Comparison of ENCODE assay signal across 7 mouse cellular contexts in the genomic region with DNA sequence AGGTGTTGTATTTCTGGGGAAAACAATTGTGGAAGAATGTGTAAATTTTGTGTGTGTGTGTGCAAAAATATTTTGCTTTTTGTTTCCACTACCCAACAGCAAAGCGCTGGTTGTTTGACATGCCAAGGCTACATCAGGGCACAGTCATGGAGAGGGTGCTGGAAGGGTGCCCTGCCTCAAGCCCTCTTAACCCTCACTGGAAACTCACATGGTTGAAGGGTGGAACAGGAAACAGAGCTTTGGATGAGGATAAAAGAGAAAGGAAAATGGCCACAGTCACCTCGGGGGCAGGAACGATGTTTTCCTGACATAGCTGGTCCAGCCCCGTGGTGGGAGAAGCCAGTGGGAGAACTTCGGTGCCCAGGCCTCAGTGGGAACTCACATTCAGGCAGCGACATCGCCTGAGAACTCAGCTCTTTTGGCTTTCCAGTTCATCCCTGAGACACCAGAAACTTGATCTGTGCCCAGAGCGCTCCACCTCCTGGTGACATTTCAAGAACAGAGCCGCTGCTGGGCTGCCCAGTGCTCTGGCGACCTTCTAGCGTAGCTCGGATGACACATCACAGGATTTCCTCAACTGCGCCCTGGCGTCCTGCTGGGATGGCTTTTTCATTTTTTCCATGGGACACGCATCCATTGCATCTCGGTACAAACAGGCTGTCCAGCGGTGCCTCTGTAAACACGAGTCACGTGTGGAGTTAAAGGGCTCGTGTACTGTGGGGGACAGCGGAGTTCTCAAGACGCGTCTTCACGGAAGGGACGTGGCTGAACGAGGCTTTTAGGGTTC. TPM values are rescaled to one million over a fixed set of nuclear protein-coding genes. Genes with fewer than 3 reads are reported as not detected.
DNase-seq lines count a peak whose midpoint lies in the region; ATAC-seq lines count a peak whose summit lies in the region.

No protein-coding gene starts in this region.

- 41% methylated on average over 26 of the region's 26 CpGs for WGBS in embryonic facial prominence, embryonic 11.5 days
- WGBS in hindbrain, embryonic 10.5 days, result 39% methylated on average over 26 of the region's 26 CpGs
- 45% methylated on average over 26 of the region's 26 CpGs for WGBS in limb, embryonic 13.5 days
- 52% methylated on average over 26 of the region's 26 CpGs for WGBS in midbrain, embryonic 15.5 days

- H3K9me3 ChIP-seq in embryonic facial prominence, embryonic 11.5 days (replicated peaks; ENCODE audit: control insufficient read depth, low read length), result no peaks in the 10 kb centered on the region
- H3K9me3 ChIP-seq in hindbrain, embryonic 10.5 days, result no peaks in the 10 kb centered on the region
- H3K9me3 ChIP-seq in limb, embryonic 13.5 days, result no peaks in the 10 kb centered on the region
- no peaks in the 10 kb centered on the region for H3K9me3 ChIP-seq in midbrain, embryonic 15.5 days

- peak overlapping the region; percentile 13; the same call in 1 of the 2 replicates for H3K4me2 ChIP-seq in embryonic facial prominence, embryonic 11.5 days (ENCODE audit: low read depth, low read length)
- peak overlapping the region; percentile 45 for H3K4me2 ChIP-seq in limb, embryonic 13.5 days (replicated peaks)
- H3K4me2 ChIP-seq in midbrain, embryonic 15.5 days, result peak overlapping the region; percentile 19; the same call in 1 of the 2 replicates

- no peak overlapping the region for H3K9ac ChIP-seq in embryonic facial prominence, embryonic 11.5 days (replicated peaks; ENCODE audit: low read length)
- H3K9ac ChIP-seq in limb, embryonic 13.5 days, result no peak overlapping the region; the same call in 1 of the 2 replicates
- H3K9ac ChIP-seq in midbrain, embryonic 15.5 days, result no peak overlapping the region

- H3K27me3 ChIP-seq in embryonic facial prominence, embryonic 11.5 days (ENCODE audit: control insufficient read depth, insufficient read depth, low read length), result no peaks in the 10 kb centered on the region
- peaks cover 10% of the 10 kb centered on the region for H3K27me3 ChIP-seq in hindbrain, embryonic 10.5 days (ENCODE audit: insufficient read depth, poor library complexity, severe bottlenecking)
- peaks cover 14% of the 10 kb centered on the region; the same call in 1 of the 2 replicates for H3K27me3 ChIP-seq in limb, embryonic 13.5 days
- H3K27me3 ChIP-seq in midbrain, embryonic 15.5 days (replicated peaks), result no peaks in the 10 kb centered on the region

- H3K4me1 ChIP-seq in embryonic facial prominence, embryonic 11.5 days (ENCODE audit: control insufficient read depth, insufficient read depth, low read length), result no peaks in the 10 kb centered on the region
- H3K4me1 ChIP-seq in hindbrain, embryonic 10.5 days (replicated peaks), result peaks cover 24% of the 10 kb centered on the region
- H3K4me1 ChIP-seq in limb, embryonic 13.5 days, result peaks cover 8% of the 10 kb centered on the region; the same call in 1 of the 2 replicates
- H3K4me1 ChIP-seq in midbrain, embryonic 15.5 days, result no peaks in the 10 kb centered on the region

- no peaks in the 10 kb centered on the region for H3K36me3 ChIP-seq in embryonic facial prominence, embryonic 11.5 days (replicated peaks; ENCODE audit: control insufficient read depth, insufficient read depth, low read depth, low read length)
- no peaks in the 10 kb centered on the region for H3K36me3 ChIP-seq in hindbrain, embryonic 10.5 days
- H3K36me3 ChIP-seq in limb, embryonic 13.5 days, result no peaks in the 10 kb centered on the region
- H3K36me3 ChIP-seq in midbrain, embryonic 15.5 days (replicated peaks), result no peaks in the 10 kb centered on the region

- no peak overlapping the region for H3K27ac ChIP-seq in embryonic facial prominence, embryonic 11.5 days (replicated peaks; ENCODE audit: low read depth, low read length)
- no peak overlapping the region for H3K27ac ChIP-seq in hindbrain, embryonic 10.5 days
- H3K27ac ChIP-seq in limb, embryonic 13.5 days, result no peak overlapping the region
- no peak overlapping the region for H3K27ac ChIP-seq in midbrain, embryonic 15.5 days

- ATAC-seq in embryonic facial prominence, embryonic 11.5 days (replicated peaks; ENCODE audit: insufficient number of reproducible peaks, low FRiP score, low TSS enrichment, low read depth), result no peak
- no peak for ATAC-seq in limb, embryonic 13.5 days (ENCODE audit: low FRiP score, low read depth)
- no peak for ATAC-seq in midbrain, embryonic 15.5 days (replicated peaks)

- peak; percentile 77 for DNase-seq in adrenal gland, postnatal 10 days
- peak; percentile 9 for DNase-seq in embryonic facial prominence, embryonic 11.5 days (ENCODE audit: low spot score)
- DNase-seq in hindbrain, embryonic 10.5 days (ENCODE audit: low spot score), result peak; percentile 34
- no peak for DNase-seq in thymus, postnatal 14 days
- DNase-seq in layer of hippocampus, postnatal 36 days, result no peak

- H3K4me3 ChIP-seq in embryonic facial prominence, embryonic 11.5 days (ENCODE audit: low read depth, low read length), result no peak overlapping the region
- H3K4me3 ChIP-seq in hindbrain, embryonic 10.5 days, result peak overlapping the region; percentile 30
- H3K4me3 ChIP-seq in limb, embryonic 13.5 days, result 0 out of 2 replicates have a peak overlapping the region, but pooled peaks have one; percentile 12
- H3K4me3 ChIP-seq in midbrain, embryonic 15.5 days, result no peak overlapping the region

RNA-seq across cellular contexts. Expression of a gene that starts 6.8 kb away (rescaled TPM):
- total RNA-seq in adrenal gland, postnatal 10 days (2021), result 10 to 100 TPM; 18.2 to 21.3 TPM
- 1.9 and 2.5 TPM in 2 replicates for polyA plus RNA-seq in embryonic facial prominence, embryonic 11.5 days (2014; fragmentation: Nextera tagmentation; extraction: Ambion mirVana)
- polyA plus RNA-seq in hindbrain, embryonic 10.5 days (2016; fragmentation: Nextera tagmentation; extraction: Ambion mirVana), result 1.3 and 1.6 TPM in 2 replicates
- polyA plus RNA-seq in limb, embryonic 13.5 days (2015; fragmentation: Nextera tagmentation; extraction: Ambion mirVana), result 3.4 and 3.5 TPM in 2 replicates
- polyA plus RNA-seq in midbrain, embryonic 15.5 days (2015; fragmentation: Nextera tagmentation; extraction: Ambion mirVana), result 2.3 and 2.8 TPM in 2 replicates
- 10 to 100 TPM; 74.8 to 79.2 TPM for total RNA-seq in layer of hippocampus, postnatal 36 days (2021)

Comparison
In these comparisons a context has a peak if more than half of its experiments do, and no peak if none do; other contexts are left out.
1. DNase-seq: peak in adrenal gland, postnatal 10 days (single experiment), embryonic facial prominence, embryonic 11.5 days (single experiment) and hindbrain, embryonic 10.5 days (single experiment); none in thymus, postnatal 14 days (single experiment) and layer of hippocampus, postnatal 36 days (0 of 2).
2. H3K4me3 ChIP-seq: peak in hindbrain, embryonic 10.5 days (single experiment) and limb, embryonic 13.5 days (single experiment); none in embryonic facial prominence, embryonic 11.5 days (single experiment) and midbrain, embryonic 15.5 days (single experiment).
3. Peak in every context shown above with its lines, with median percentiles within 50 percentile points of each other: H3K4me2 ChIP-seq.